Mouse (Mus musculus) adrenal gland, adult (tissue): Measurements from ENCODE around the gene Fam174b.

Experiments used
- DNase-seq, 2 experiments: peaks; one replicate each; pipeline ENCODE4 v3.0.0; 2022 to 2023; ENCODE audit warnings: low spot score in 1 of 2; ENCODE audit not compliant: inconsistent age in 2 of 2

The Fam174b gene

DNA sequence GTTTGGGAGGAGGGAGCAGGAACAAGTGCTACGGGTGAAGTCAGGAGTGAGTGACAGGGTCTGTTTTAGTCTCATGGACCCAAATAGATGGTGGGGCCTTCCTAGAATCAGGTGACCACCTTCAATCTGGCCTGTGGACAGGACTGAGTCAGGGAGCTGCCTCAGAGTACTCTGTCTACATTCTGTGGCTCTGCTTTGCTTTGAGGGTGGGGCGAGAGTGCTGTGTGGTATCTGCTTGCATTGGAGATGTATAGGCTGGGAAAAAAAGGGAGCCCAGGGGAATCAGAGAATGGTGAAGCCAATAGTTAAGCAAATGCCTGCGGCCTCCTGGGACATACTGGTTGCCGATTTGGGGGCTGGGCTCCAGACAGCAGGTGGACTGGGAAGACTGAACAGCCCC is 73.8 kb downstream of the Fam174b start:
- no peak for DNase-seq

DNA sequence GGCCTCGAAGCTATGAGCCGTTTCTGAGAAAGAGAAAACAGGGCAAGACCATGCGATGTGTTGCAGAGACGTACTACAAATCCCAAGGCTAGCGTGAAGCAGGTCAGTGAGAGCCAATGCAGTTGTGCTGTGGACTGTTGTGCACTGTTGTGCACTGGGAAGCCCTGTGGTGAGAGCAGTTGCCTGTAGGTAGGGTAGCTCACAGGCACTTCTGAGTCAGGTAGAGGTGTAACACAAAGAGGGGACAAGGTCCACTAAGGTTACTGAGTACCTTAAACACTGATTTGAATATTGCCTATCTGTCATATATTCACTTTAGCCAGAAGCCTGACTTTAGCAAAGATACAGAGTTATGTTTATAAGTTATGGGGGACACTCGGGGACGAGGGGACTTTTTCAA is 74.4 kb downstream of the Fam174b start:
- DNase-seq = no peak

DNA sequence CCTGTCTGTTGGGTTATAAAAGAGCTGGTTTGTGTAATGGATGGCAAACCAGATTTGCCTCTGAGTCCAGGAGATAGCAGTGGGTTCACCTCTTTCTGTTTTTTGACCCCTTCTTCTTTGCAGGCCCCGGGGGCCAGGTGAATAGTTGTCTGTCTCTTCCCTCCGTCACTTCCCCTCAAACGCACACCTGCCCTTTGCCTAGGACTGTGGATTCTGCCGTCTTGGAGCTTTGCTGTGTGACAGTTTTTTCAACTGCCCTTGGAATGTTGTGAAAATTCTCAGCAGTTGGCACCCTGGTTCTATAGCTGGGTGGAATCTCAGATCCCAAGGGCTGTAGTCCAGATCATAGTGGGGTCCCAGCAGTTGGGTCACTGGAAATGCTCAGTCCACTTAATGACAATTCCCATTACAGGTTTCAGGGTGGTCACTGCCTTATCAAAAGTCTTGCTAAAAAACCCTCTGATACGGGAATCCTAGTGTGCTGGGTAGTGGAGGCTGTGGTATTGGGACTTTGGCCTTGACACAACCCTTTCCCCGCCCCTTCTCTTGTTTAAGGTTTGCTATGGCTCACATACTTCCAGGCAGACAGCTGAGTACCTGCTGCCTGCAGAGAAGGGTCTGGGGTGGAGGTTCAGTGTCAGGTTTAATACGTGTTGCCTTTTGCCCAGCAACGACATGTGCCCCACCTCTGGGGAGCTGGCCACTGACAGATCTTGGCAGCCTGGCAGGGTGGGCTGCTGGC is 76.3 kb downstream of the Fam174b start:
- DNase-seq = no peak

- no peak for DNase-seq
These were observed 79.3 kb downstream of the Fam174b start for GRCm38 (mm10) chr7:73819366-73819765.
